Mouse (Mus musculus) MEL (cell line): ENCODE data around the gene Phykpl. TPM values are rescaled to one million over a fixed set of nuclear protein-coding genes. Genes with fewer than 3 reads are reported as not detected.

Experiments used
- DNase-seq: peaks from one replicate; pipeline ENCODE4 v3.0.0; 2011; ENCODE audit warnings: low read depth, low spot score
- H3K27ac ChIP-seq: 2 replicates; pipeline ENCODE4 v1.5.1; 2012; ENCODE audit warnings: low read depth, mild to moderate bottlenecking, control low read depth, low read length, moderate library complexity; ENCODE audit not compliant: control insufficient read depth
- H3K27me3 ChIP-seq, 2 experiments: fragments of 150-350 bp in 1 of 2; sonication (generic) in 1 of 2; 2 replicates each; pipeline ENCODE4 v1.6.1; 2012; ENCODE audit warnings: low read length in 2 of 2, mild to moderate bottlenecking in 2 of 2, improper control_type of control experiment in 1 of 2, moderate library complexity in 1 of 2; ENCODE audit not compliant: insufficient read depth in 2 of 2, control insufficient read depth in 1 of 2
- H3K36me3 ChIP-seq, 2 experiments: 2 replicates each; pipeline ENCODE4 v1.6.1; 2012 to 2014; ENCODE audit warnings: low read length in 2 of 2, improper control_type of control experiment in 1 of 2, inconsistent platforms in 1 of 2, mild to moderate bottlenecking in 1 of 2; ENCODE audit not compliant: insufficient read depth in 2 of 2, control insufficient read depth in 1 of 2
- H3K4me1 ChIP-seq, 2 experiments: fragments of 150-350 bp in 1 of 2; sonication (generic) in 1 of 2; 2 replicates each; pipeline ENCODE4 v1.6.1; 2012; ENCODE audit warnings: low read length in 2 of 2, improper control_type of control experiment in 1 of 2, mild to moderate bottlenecking in 1 of 2; ENCODE audit not compliant: insufficient read depth in 2 of 2, control insufficient read depth in 1 of 2
- H3K4me3 ChIP-seq, 2 experiments: fragments of 150-350 bp in 1 of 2; sonication (generic) in 1 of 2; 2 replicates each; pipeline ENCODE4 v1.5.1; 2012; ENCODE audit warnings: low read depth in 2 of 2, low read length in 2 of 2, mild to moderate bottlenecking in 2 of 2, moderate library complexity in 2 of 2, control low read depth in 1 of 2, improper control_type of control experiment in 1 of 2; ENCODE audit not compliant: control insufficient read depth in 1 of 2, insufficient read depth in 1 of 2
- H3K79me2 ChIP-seq: 2 replicates; pipeline ENCODE4 v1.6.1; 2012; ENCODE audit warnings: mild to moderate bottlenecking, low read length, moderate library complexity; ENCODE audit not compliant: control insufficient read depth, poor library complexity, insufficient read depth
- H3K9ac ChIP-seq: 2 replicates; pipeline ENCODE4 v1.6.1; 2012; ENCODE audit warnings: low read depth, mild to moderate bottlenecking, control low read depth, low read length, moderate library complexity; ENCODE audit not compliant: control insufficient read depth, poor library complexity, severe bottlenecking
- H3K9me3 ChIP-seq: fragments of 150-350 bp; sonication (generic); replicated peaks from 2 replicates; pipeline ENCODE4 v1.6.1; 2012; ENCODE audit warnings: mild to moderate bottlenecking, low read length, improper control_type of control experiment, moderate library complexity; ENCODE audit not compliant: insufficient read depth
- BHLHE40 ChIP-seq: IDR thresholded peaks from 2 replicates; pipeline ENCODE4 v1.6.1; 2012; ENCODE audit warnings: low read depth, mild to moderate bottlenecking, inconsistent platforms, low read length, improper control_type of control experiment, borderline replicate concordance
- CHD2 ChIP-seq: IDR thresholded peaks from 2 replicates; pipeline ENCODE4 v1.6.1; 2011; ENCODE audit warnings: low read length, improper control_type of control experiment
- CTCF ChIP-seq, 3 experiments: IDR thresholded peaks in 2 of 3; conservative IDR thresholded peaks in 1 of 3; 2 replicates each; pipeline ENCODE4 v1.5.1; 2011 to 2012; ENCODE audit warnings: low read length in 3 of 3, low read depth in 2 of 3, mild to moderate bottlenecking in 2 of 3, improper control_type of control experiment in 1 of 3, inconsistent platforms in 1 of 3, mixed read lengths in 1 of 3, moderate library complexity in 1 of 3; ENCODE audit not compliant: control insufficient read depth in 1 of 3, insufficient read depth in 1 of 3, poor library complexity in 1 of 3, severe bottlenecking in 1 of 3
- HCFC1 ChIP-seq: IDR thresholded peaks from 2 replicates; pipeline ENCODE4 v1.6.1; 2012; ENCODE audit warnings: low read depth, mild to moderate bottlenecking, inconsistent platforms, low read length, improper control_type of control experiment, moderate library complexity
- JUND ChIP-seq: IDR thresholded peaks from 2 replicates; pipeline ENCODE4 v1.6.1; 2011; ENCODE audit warnings: low read depth, mild to moderate bottlenecking, improper control_type of control experiment, low read length
- MAZ ChIP-seq: IDR thresholded peaks from 2 replicates; pipeline ENCODE4 v1.6.1; 2012; ENCODE audit warnings: low read depth, mild to moderate bottlenecking, inconsistent platforms, low read length, improper control_type of control experiment
- MXI1 ChIP-seq: IDR thresholded peaks from 2 replicates; pipeline ENCODE4 v1.6.1; 2011; ENCODE audit warnings: mild to moderate bottlenecking, low read depth, low read length, improper control_type of control experiment
- NELFE ChIP-seq: IDR thresholded peaks from 2 replicates; pipeline ENCODE4 v1.6.1; 2011; ENCODE audit warnings: low read depth, low read length, improper control_type of control experiment
- POLR2A ChIP-seq, 2 experiments: IDR thresholded peaks; 2 replicates each; pipeline ENCODE4 v1.6.1; 2011 to 2012; ENCODE audit warnings: low read length in 2 of 2, mild to moderate bottlenecking in 2 of 2, control low read depth in 1 of 2, improper control_type of control experiment in 1 of 2, low read depth in 1 of 2, moderate library complexity in 1 of 2; ENCODE audit not compliant: control insufficient read depth in 1 of 2, insufficient read depth in 1 of 2, poor library complexity in 1 of 2
- POLR2AphosphoS2 ChIP-seq: IDR thresholded peaks from 2 replicates; pipeline ENCODE4 v1.6.1; 2011; ENCODE audit warnings: low read length, improper control_type of control experiment
- POLR2AphosphoS5 ChIP-seq: IDR thresholded peaks from 2 replicates; pipeline ENCODE4 v1.6.1; 2012; ENCODE audit warnings: low read depth, borderline replicate concordance, mild to moderate bottlenecking, inconsistent platforms, low read length, moderate library complexity, mixed read lengths
- RAD21 ChIP-seq: IDR thresholded peaks from 2 replicates; pipeline ENCODE4 v1.6.1; 2011; ENCODE audit warnings: mild to moderate bottlenecking, low read depth, low read length, improper control_type of control experiment
- RCOR1 ChIP-seq: IDR thresholded peaks from 2 replicates; pipeline ENCODE4 v1.6.1; 2012; ENCODE audit warnings: low read depth, mild to moderate bottlenecking, inconsistent platforms, low read length, improper control_type of control experiment
- SIN3A ChIP-seq: IDR thresholded peaks from 2 replicates; pipeline ENCODE4 v1.6.1; 2012; ENCODE audit warnings: low read length, improper control_type of control experiment, inconsistent platforms
- SMC3 ChIP-seq: IDR thresholded peaks from 2 replicates; pipeline ENCODE4 v1.6.1; 2011; ENCODE audit warnings: low read depth, low read length, improper control_type of control experiment
- ZKSCAN1 ChIP-seq: IDR thresholded peaks from 2 replicates; pipeline ENCODE4 v1.6.1; 2012; ENCODE audit warnings: low read depth, mild to moderate bottlenecking, inconsistent platforms, low read length, improper control_type of control experiment, moderate library complexity
- polyA plus RNA-seq, 2 experiments: library from polyadenylated mRNA; stranded (reverse) in 1 of 2; unstranded in 1 of 2; fragments of >175 nt in 1 of 2; fragments of >200 nt in 1 of 2; gene quantifications; 2 replicates each; pipeline versions ENCODE4 v1.2.1 to v1.2.4; 2012; ENCODE audit warnings: low replicate concordance in 2 of 2, low read depth in 1 of 2; ENCODE audit not compliant: insufficient read length in 2 of 2, insufficient read depth in 1 of 2, missing spikeins in 1 of 2
- total RNA-seq: library from RNA; depleted of rRNA; stranded (reverse); fragments of 300-350 nt; gene quantifications from 2 replicates; pipeline ENCODE4 v1.2.3, GENCODE M21; 2012

The Phykpl gene
- total and polyA plus RNA-seq, 3 experiments: 22.7 to 23.0 TPM; not detected in 1

DNA sequence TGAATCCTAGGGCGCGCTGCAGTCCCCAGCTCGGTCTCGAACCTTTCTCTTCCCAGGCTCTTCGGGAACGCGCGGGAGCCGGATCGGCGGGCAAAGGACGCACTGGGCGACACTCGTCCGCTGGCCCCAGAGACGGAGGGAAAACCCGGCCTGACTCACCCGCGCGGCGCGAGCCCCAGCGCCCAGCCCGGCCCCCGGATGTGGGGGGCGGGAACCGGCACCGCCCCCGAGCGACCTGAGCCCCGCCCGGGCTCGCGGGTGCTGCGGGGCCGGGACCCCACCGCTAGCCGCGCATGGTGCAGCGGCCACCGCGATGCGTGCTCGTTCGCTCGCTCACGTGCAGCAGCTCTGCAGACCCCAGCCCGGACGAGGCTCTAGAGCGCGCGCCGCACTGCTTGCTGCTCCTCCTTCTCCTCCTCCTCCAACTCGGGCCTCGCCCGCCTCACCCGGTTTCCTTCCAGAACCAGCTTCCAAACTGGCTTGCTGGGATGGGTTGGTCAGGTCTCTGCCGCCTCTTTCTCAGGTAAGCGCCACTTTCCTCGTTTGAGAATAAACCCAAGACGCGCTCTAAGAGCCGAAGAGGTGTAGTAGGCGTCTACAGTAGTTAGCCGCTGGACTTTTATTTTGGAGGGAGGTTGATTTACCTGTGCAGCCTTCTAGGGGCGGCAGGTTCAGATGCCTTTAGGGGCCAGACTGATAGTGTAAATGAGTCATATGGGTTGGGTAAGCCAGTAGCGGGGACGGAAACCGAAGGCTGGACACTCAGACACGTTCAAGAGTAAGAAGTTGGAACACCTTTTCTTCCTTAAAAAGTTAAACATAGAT is 66.3 kb downstream of the Phykpl start, which contains the start of the genes N4bp3 and D930048N14Rik:
Gene N4bp3, minus strand, starts transcription at position 152 of the 825 bp plus-strand sequence.
Gene D930048N14Rik, plus strand, starts transcription at position 264 of the 825 bp plus-strand sequence.
- Histone ChIP-seq H3K4me1 (peaks cover 1 to 2% of the 10 kb centered on the region in 2 experiments; a peak in 1 of 4 replicates), H3K27ac (no peak within 1 kb of the TSS), H3K36me3 (no peaks in the 10 kb centered on the region), H3K9me3 (no peaks in the 10 kb centered on the region), H3K4me3 (peak within 1 kb of the TSS; percentile 72 to 92), H3K79me2 (peaks cover 3% of the 10 kb centered on the region; the same call in 1 of the 2 replicates), H3K27me3 (no peaks in the 10 kb centered on the region), H3K9ac (peak within 1 kb of the TSS; percentile 82)
- TF ChIP-seq BHLHE40 (peak; percentile 69; the same call in 1 of the 2 replicates), SIN3A (peak; percentile 54; the same call in 1 of the 2 replicates), MXI1 (peak; percentile 74; the same call in 1 of the 2 replicates), POLR2A (IDR thresholded peaks at IDR 0.05; ENCODE audit: control insufficient read depth in 1 of 2, insufficient read depth in 1 of 2, low read depth in 1 of 2, low read length in 2 of 2, poor library complexity in 1 of 2) (peak in 1 of 2 experiments; percentile 71; a peak in 2 of 4 replicates), NELFE (peak; percentile 47; the same call in 1 of the 2 replicates), MAZ (peak; percentile 86; the same call in 1 of the 2 replicates), ZKSCAN1 (no peak), POLR2AphosphoS2 (no peak)
- DNase-seq: peak; percentile 81

DNA sequence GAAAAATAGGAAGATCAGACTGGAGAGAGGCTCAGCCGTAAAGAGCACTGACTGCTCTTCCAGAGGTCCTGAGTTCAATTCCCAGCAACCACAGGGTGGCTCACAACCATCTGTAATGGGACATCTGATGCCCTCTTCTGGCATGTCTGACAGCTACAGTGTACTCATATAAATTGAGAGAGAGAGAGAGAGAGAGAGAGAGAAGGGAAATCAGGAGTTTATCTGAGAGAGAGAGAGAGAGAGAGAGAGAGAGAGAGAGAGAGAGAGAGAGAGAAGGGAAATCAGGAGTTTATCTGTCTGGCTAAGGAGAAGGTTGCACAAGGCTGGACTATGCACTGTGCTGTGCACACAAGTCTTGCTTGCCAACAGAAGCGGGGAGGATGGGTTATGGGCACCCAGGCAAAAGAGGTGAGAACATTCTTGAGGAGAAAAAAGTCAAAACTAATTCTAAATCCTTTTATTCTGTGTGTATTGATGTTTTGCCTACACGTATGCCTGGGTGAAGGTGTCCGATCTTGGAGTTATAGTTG is 68.4 kb downstream of the Phykpl start:
- Histone ChIP-seq H3K27ac (no peak overlapping the region), H3K4me3 (no peak overlapping the region), H3K9me3 (no peaks in the 10 kb centered on the region), H3K9ac (no peak overlapping the region), H3K4me1 (peaks cover 1 to 2% of the 10 kb centered on the region in 2 experiments; a peak in 1 of 4 replicates), H3K27me3 (no peaks in the 10 kb centered on the region), H3K36me3 (no peaks in the 10 kb centered on the region), H3K79me2 (peaks cover 3% of the 10 kb centered on the region; the same call in 1 of the 2 replicates)
- DNase-seq: no peak
- TF ChIP-seq RAD21 (peak; percentile 1; the same call in 1 of the 2 replicates), POLR2AphosphoS5 (no peak), CHD2 (no peak), HCFC1 (no peak), BHLHE40 (no peak), CTCF (IDR thresholded peaks at IDR 0.05 in 2 of 3, conservative IDR thresholded peaks at IDR 0.05 in 1 of 3; ENCODE audit: control insufficient read depth in 1 of 3, insufficient read depth in 1 of 3, low read depth in 2 of 3, low read length in 3 of 3, poor library complexity in 1 of 3, severe bottlenecking in 1 of 3) (peak in 2 of 3 experiments; percentile 11 to 44; a peak in 2 of 6 replicates), RCOR1 (no peak), SMC3 (peak; percentile 23; the same call in 1 of the 2 replicates), JUND (peak; percentile 95)
